Mouse (Mus musculus) embryonic facial prominence, embryonic 12.5 days (tissue): ENCODE measurements around the gene Zfhx3. TPM values are rescaled to one million over a fixed set of nuclear protein-coding genes. Genes with fewer than 3 reads are reported as not detected.

Experiments
- ATAC-seq: fragments of 200-750 bp; cut with Nextera tagmentation; 2 replicates; pipeline ENCODE4 v1.8.0; 2017; ENCODE audit not compliant: insufficient number of reproducible peaks, insufficient read depth, low FRiP score, low TSS enrichment
- H3K27ac ChIP-seq: fragments of 300-500 bp; sonication (generic); 2 replicates; pipeline ENCODE4 v1.5.1; 2016; ENCODE audit warnings: mild to moderate bottlenecking
- H3K27me3 ChIP-seq: fragments of 300-500 bp; sonication (generic); 2 replicates; pipeline ENCODE4 v1.6.1; 2016; ENCODE audit warnings: mild to moderate bottlenecking, moderate library complexity
- H3K36me3 ChIP-seq: fragments of 300-500 bp; sonication (generic); 2 replicates; pipeline ENCODE4 v1.6.1; 2016; ENCODE audit warnings: mild to moderate bottlenecking
- H3K4me1 ChIP-seq: fragments of 300-500 bp; sonication (generic); 2 replicates; pipeline ENCODE4 v1.6.1; 2016
- H3K4me2 ChIP-seq: fragments of 300-500 bp; sonication (generic); replicated peaks from 2 replicates; pipeline ENCODE4 v1.6.1; 2016; ENCODE audit warnings: mild to moderate bottlenecking, moderate library complexity
- H3K4me3 ChIP-seq: fragments of 300-500 bp; sonication (generic); 2 replicates; pipeline ENCODE4 v1.5.1; 2016; ENCODE audit warnings: mild to moderate bottlenecking
- H3K9ac ChIP-seq: fragments of 300-500 bp; sonication (generic); 2 replicates; pipeline ENCODE4 v1.6.1; 2016; ENCODE audit warnings: mild to moderate bottlenecking, moderate library complexity
- H3K9me3 ChIP-seq: fragments of 300-500 bp; sonication (generic); 2 replicates; pipeline ENCODE4 v1.6.1; 2016; ENCODE audit warnings: mild to moderate bottlenecking, moderate library complexity
- whole genome bisulfite sequencing: fragments of 180-500 bp; shearing (Covaris S2); methylation state at CpG from one replicate; pipeline ENCODE4 v1.1.7; 2016; 5-methylcytosine and 5-hydroxymethylcytosine counted together
- polyA plus RNA-seq: library from polyadenylated mRNA; unstranded; fragments of >200 nt; fragmentation: Nextera tagmentation; extraction: Ambion mirVana; gene quantifications from 2 replicates; pipeline ENCODE4 v1.2.1, GENCODE M21; 2016

Zfhx3 gene
- polyA plus RNA-seq, 1 experiment from 2014 or later: 43.1 TPM

DNA sequence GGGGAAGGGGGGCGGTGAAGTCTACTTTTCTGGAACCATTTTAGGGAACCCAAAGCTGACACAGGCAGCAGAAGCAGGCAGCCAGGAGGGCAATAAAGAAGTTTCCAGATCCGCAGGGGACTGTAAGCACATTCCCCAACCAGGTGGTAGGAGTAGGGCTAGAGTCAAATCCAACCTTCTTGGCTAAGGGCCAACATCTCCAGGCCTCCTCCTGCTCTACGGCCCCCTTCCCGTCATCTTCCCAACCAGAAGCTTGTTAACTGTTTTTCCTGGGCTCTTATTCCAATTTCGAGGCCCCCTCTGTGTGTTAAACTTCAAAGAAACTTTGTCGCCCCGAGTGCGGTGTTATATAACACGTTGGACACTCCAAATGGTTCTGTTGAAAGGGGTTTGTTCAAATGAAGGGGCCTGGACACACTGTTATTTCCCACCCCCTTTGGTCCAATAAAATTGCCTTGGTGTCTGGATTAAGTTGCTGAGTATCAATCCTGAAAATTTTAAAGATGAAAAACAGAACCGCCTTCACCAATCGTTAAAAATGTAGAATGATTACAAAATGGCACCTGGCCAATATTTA is 729.6 kb downstream of the Zfhx3 start:
- Histone ChIP-seq H3K27me3 (no peaks in the 10 kb centered on the region), H3K4me3 (no peak overlapping the region), H3K9me3 (no peaks in the 10 kb centered on the region), H3K36me3 (no peaks in the 10 kb centered on the region), H3K4me1 (no peaks in the 10 kb centered on the region; the same call in 1 of the 2 replicates), H3K9ac (no peak overlapping the region), H3K27ac (no peak overlapping the region), H3K4me2 (no peak overlapping the region)
- ATAC-seq: no peak
- 65% methylated on average over 11 of the region's 11 CpGs for WGBS

DNA sequence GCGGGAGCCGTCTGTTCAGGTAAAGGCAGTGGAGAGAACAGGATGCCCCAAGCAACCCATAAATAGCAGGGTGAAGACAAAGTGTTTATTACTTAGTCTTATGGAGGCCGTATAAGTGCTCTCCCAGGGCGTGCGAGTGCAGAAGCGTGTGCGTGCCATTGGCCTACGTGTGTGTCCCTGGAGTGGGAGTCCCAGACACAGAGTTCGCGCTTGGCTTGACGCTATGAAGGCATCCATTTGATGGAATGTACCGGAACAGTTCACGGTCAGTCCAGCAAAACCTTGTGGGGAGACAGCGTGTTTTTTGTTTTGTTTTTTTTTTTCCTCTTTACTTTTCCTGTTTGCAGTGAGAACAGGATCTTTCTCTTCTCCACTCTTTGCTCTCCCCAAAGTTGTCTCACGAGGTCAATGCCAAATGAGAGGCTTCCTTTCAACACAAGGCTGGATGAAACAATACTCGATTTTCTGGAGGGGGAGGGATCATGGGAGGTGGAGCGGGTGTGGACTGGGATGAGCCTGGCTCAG is 732.6 kb downstream of the Zfhx3 start:
- H3K36me3 ChIP-seq: no peaks in the 10 kb centered on the region
- H3K4me2 ChIP-seq: no peak overlapping the region
- no peaks in the 10 kb centered on the region for H3K9me3 ChIP-seq
- no peaks in the 10 kb centered on the region; the same call in 1 of the 2 replicates for H3K4me1 ChIP-seq
- no peaks in the 10 kb centered on the region for H3K27me3 ChIP-seq
- no peak overlapping the region for H3K9ac ChIP-seq
- H3K27ac ChIP-seq: no peak overlapping the region
- 75% methylated on average over 17 of the region's 17 CpGs for WGBS
- no peak for ATAC-seq
- H3K4me3 ChIP-seq: no peak overlapping the region

DNA sequence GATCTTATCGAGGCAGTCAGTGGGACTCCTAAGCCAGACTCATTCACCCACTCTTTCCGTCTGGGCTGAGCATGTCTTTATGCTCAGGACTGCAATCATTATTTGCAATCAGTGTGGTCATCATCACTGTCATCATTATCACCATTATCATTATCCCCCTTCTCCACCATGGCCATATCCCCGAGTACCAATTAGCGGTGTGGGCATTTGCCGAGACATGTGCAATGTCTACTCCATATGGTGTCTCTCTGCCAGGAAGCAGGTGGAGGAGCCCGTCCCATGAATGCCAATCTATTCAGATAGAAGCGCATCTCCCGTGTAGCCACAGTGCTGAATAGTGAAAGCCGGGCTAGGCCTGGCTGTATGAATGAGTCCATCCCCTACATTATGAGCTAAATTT is 747.2 kb downstream of the Zfhx3 start:
- Histone ChIP-seq H3K4me3 (no peak overlapping the region), H3K36me3 (no peaks in the 10 kb centered on the region), H3K4me1 (peaks cover 31% of the 10 kb centered on the region), H3K27me3 (peaks cover 18% of the 10 kb centered on the region), H3K9ac (no peak overlapping the region), H3K9me3 (no peaks in the 10 kb centered on the region), H3K4me2 (no peak overlapping the region), H3K27ac (no peak overlapping the region)
- no peak for ATAC-seq
- WGBS: 92% methylated on average over 9 of the region's 9 CpGs

DNA sequence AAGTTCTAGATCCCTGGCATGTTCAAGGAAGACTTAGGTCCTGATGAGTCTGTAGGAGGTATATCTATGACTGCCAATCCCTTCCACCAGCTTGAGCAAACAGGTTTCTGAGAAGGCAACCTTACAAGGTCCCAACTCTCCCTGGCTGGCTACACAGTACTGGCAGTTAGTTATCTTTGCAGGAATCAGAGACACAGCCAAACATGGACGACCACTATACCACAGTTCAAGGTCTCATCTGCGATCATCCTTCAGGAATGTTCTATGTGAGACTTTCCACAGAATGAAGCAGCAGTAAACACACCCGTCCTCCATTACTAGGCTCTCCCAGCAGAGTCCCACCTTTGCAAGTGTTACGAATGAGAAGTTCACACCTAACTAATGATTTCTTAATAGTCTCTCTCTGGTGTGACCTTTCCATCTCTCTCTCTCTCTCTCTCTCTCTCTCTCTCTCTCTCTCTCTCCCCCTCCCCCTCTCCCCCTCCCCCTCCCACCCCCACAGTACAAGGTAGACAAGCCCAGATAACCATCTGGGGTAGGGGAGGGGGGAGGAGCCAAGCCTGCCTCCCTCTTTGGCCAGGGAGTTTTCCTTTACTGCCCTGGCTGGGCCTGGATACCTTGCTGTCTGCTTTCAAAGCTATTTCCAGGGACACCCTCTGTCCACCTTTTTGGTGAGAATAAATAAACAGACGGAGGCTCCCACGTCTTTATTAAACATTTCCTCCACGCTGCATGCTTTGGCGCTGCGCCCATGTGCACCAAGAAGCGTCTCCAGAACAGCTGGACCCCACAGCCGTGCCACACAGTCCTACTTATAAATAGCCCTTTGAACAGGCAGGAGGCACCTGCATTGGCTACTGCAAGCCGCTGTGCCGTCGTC is 748.4 kb downstream of the Zfhx3 start:
- Histone ChIP-seq H3K27me3 (peaks cover 29% of the 10 kb centered on the region), H3K4me1 (peaks cover 39% of the 10 kb centered on the region), H3K9ac (no peak overlapping the region), H3K4me2 (peak overlapping the region; percentile 65), H3K27ac (no peak overlapping the region), H3K9me3 (no peaks in the 10 kb centered on the region), H3K4me3 (no peak overlapping the region), H3K36me3 (no peaks in the 10 kb centered on the region)
- 25% methylated on average over 14 of the region's 14 CpGs for WGBS
- ATAC-seq: no peak

DNA sequence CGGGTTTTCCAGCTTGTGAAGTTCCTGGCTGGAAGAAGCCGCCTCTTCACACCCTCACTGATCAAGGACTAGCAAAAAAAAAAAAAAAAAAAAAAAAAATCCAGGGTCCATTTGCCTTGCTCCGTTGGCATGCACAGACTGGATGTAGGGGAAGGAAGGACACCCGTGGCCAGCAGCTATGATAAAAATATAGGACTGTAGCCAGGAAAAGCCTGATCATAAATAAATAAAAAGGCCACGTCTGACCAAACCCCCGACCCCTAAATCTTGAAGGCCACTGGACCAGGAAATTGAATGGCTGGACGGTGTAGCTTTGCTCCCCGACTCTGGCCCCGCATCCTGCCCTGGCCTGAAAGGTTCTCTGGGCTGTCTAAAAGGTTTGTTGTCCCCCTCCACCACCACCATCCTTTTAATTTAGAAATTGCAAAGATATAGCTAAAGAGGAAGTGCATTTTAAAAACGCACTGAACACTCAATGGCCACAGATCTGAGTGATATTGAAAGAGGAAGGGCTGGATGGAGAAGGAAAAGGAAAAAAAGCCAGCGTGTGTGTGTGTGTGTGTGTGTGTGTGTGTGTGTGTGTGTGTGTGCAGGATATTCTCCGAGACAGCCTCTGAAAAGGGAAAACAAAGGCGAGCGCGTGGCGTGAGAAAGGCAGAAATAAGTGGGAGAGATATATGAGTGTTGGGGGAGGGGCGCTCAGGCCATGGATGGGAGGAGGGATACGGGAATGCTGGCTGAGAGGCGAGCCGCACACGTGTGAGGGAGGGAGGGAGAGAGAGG is 749.2 kb downstream of the Zfhx3 start:
- ATAC-seq: no peak
- peaks cover 47% of the 10 kb centered on the region for H3K4me1 ChIP-seq
- no peaks in the 10 kb centered on the region for H3K36me3 ChIP-seq
- peak overlapping the region; percentile 48 for H3K9ac ChIP-seq
- peaks cover 36% of the 10 kb centered on the region for H3K27me3 ChIP-seq
- peak overlapping the region; percentile 75 for H3K27ac ChIP-seq
- H3K4me2 ChIP-seq: peak overlapping the region; percentile 65
- peak overlapping the region; percentile 30 for H3K4me3 ChIP-seq
- WGBS: 3% methylated on average over 20 of the region's 21 CpGs
- H3K9me3 ChIP-seq: no peaks in the 10 kb centered on the region

DNA sequence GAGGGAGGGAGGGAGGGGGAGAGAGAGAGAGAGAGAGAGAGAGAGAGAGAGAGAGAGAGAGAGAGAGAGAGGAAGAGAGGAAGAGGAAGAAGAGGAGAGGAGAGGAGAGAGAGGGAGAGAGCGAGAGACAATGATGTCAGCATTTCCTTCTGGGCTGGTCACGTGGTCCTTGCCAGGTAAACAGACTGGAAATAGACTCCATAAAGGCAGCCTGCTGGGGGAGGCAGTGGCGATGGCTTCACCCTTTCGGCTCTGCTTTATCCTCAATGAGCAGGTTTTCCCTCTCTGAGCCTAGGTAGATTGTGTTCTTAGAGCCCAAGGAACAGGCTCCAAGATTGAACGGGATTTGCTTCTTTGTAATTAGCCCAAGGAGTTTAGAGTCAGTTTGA is 749.8 kb downstream of the Zfhx3 start:
- Histone ChIP-seq H3K9me3 (no peaks in the 10 kb centered on the region), H3K4me2 (peak overlapping the region; percentile 65), H3K27me3 (peaks cover 38% of the 10 kb centered on the region), H3K4me1 (peaks cover 48% of the 10 kb centered on the region), H3K36me3 (no peaks in the 10 kb centered on the region), H3K4me3 (peak overlapping the region; percentile 30), H3K9ac (peak overlapping the region; percentile 48), H3K27ac (peak overlapping the region; percentile 75)
- 2% methylated on average over 5 of the region's 5 CpGs for WGBS
- ATAC-seq: no peak

DNA sequence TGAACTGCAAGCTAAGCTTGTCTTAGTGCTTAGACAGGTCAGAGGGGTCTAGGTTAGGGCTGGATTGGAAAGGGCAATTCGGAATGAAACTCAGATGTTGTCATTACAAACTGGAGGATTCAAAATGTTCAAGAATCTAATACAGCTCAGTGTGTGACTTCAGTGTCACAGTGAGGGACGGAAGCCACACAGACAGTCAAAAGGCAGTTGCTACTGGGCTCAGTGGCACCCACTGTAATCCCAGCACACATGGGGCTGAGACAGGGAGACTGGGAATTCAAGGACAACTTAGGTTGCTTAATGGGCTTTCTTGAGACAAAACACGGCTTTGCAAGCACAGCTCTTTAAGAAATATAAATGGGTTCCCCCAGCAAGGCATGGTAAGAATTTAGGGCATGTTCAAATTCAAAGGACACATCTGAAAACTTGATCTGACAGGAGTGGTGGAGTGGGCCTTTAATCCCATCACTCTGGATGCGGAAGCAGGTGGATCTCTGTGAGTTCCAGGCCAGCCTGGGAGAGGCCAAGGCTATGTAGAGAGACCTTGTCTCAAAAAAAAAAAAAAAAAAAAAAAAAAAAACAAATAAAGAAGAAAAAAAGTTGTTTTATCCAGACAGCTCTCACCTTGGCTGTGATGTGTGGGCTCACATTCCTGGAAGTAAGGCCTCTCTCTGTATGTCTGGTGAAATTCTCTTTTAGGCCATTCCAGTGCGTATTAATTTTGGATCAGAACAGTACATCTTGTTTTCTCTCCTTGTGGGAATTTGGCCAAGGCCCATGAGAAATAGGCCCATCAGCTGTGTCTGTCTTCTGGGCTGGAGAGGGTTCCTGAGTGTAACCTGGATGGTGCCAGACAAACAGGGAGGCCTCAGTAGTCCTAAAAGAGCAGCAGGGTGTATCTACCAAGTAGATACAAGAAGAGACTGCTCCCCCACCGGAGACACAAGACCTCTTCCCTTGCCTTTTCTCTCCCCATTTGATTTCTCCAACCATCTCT is 750.5 kb downstream of the Zfhx3 start:
- ATAC-seq: no peak
- 55% methylated on average over 6 of the region's 6 CpGs for WGBS
- Histone ChIP-seq H3K9ac (0 out of 2 replicates have a peak overlapping the region, but pooled peaks have one; percentile 48), H3K27ac (peak overlapping the region; percentile 75), H3K9me3 (no peaks in the 10 kb centered on the region), H3K4me3 (no peak overlapping the region), H3K4me2 (peak overlapping the region; percentile 65), H3K4me1 (peaks cover 55% of the 10 kb centered on the region), H3K27me3 (peaks cover 43% of the 10 kb centered on the region), H3K36me3 (no peaks in the 10 kb centered on the region)

DNA sequence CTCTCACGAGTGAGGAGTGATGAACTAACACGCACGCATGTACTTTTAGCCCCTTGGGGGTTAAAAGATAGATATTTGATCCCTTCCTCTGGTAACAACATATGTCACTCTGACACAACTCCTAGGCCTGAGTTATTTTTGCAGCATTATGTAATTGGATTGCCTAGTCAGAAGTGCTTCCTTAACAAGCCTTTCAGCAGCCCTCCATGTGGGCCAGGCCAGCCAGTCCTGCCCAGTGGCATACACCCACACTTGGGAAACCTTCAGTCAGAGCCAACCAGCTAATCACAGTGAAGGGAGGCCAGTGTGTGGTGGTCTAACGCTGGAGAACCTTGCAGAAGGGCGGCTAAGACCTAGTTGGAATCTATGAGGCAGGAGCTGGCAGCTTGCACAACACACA is 751.4 kb downstream of the Zfhx3 start:
- Histone ChIP-seq H3K4me2 (no peak overlapping the region), H3K27me3 (peaks cover 43% of the 10 kb centered on the region), H3K27ac (no peak overlapping the region), H3K9me3 (no peaks in the 10 kb centered on the region), H3K9ac (no peak overlapping the region), H3K4me1 (peaks cover 60% of the 10 kb centered on the region), H3K36me3 (no peaks in the 10 kb centered on the region), H3K4me3 (no peak overlapping the region)
- 50% methylated on average over 5 of the region's 5 CpGs for WGBS
- ATAC-seq: no peak

DNA sequence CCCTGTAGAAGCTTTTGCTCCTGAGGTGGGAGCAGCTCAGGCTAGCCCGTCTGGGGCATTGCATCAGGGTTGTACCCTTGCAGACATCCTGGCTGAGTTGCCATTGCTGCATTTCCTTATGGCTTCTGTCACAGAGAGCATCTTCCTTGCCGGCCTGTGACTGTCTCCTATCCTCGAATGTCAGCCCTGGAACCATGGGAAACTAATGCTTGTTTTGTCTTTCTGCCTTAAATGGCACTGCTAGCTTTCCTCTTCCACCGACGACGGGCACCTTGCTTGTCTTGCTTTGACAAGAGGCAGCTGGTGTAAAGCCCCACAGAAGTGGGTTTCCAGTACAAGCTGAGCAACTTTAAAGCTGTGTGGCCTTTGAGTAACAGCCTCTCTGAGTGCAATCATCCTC is 752.1 kb downstream of the Zfhx3 start:
- peaks cover 43% of the 10 kb centered on the region for H3K27me3 ChIP-seq
- no peak overlapping the region for H3K4me2 ChIP-seq

DNA sequence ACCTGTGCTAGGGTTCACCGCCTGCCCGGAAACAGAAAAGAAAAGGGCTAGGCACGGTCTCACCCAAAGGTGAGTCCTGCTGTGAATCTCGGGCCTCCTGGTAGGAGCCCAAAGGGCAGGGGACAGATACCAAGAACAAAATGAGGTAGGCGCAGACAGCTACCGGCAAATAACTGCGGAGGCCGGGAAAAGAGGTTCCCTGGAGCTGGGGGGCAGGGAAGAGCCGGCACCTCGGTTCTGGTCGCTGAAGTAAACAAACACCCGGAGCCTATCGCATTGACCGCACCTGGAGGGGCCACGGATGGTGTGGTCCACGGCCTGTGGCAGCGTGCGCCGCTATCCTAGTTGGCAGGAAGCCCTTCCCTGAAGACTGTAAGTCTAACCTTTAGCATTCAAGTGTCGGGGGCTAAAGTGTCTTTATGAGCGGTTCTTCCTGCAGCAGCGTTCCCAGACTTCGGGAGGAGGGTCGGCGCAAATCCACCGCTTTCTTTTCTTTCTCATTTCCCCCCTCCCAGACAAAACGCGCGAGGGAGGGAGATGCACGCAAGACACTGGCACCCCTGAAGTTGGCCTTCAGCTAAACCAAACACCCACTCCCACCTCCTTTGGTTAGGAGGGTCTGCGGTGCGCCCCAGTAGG is 752.9 kb downstream of the Zfhx3 start:
- peak overlapping the region; percentile 67 for H3K4me2 ChIP-seq
- peak overlapping the region; percentile 34 for H3K4me3 ChIP-seq
- H3K27me3 ChIP-seq: peaks cover 40% of the 10 kb centered on the region
- 3% methylated on average over 32 of the region's 32 CpGs for WGBS
- peak overlapping the region; percentile 50 for H3K9ac ChIP-seq
- peaks cover 73% of the 10 kb centered on the region for H3K4me1 ChIP-seq
- H3K9me3 ChIP-seq: no peaks in the 10 kb centered on the region
- no peak for ATAC-seq
- peak overlapping the region; percentile 52 for H3K27ac ChIP-seq
- no peaks in the 10 kb centered on the region for H3K36me3 ChIP-seq

More for the DNA sequence above, 752.1 kb downstream of the Zfhx3 start:
- Histone ChIP-seq H3K36me3 (no peaks in the 10 kb centered on the region), H3K4me3 (no peak overlapping the region), H3K27ac (no peak overlapping the region), H3K9me3 (no peaks in the 10 kb centered on the region), H3K4me1 (peaks cover 66% of the 10 kb centered on the region), H3K9ac (no peak overlapping the region)
- 35% methylated on average over 6 of the region's 6 CpGs for WGBS
- no peak for ATAC-seq
